Mouse (Mus musculus): Measurements from ENCODE around the gene Riok2. TPM values are rescaled to one million over a fixed set of nuclear protein-coding genes. Genes with fewer than 3 reads are reported as not detected.

Riok2 gene
- polyA plus RNA-seq, 1 experiment from 2014 or later: 30.6 TPM

DNA sequence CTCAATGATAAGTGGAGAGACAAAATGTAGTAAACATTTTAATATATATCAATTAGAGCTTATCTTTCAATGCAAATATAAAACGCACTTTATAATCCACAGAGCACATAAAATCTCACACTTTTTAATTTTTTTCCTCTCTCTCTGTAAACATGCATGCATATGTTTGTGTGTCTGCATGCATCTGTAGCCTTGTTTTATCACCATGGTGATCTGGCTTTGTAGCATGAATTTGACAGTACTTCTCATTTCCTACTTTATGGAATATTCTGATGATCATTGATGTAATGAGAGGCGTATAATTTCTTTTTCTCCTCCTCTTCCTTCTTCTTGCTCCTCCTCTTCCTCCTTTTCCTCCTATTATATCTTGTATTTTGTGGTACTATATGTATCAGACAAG, 38.1 kb downstream of the Riok2 start:
- Histone ChIP-seq H3K27ac (no peak overlapping the region), H3K4me3 (no peak overlapping the region), H3K36me3 (no peaks in the 10 kb centered on the region), H3K27me3 (ENCODE audit: insufficient read depth, poor library complexity, severe bottlenecking) (no peaks in the 10 kb centered on the region), H3K9me3 (no peaks in the 10 kb centered on the region), H3K4me1 (peaks cover 2% of the 10 kb centered on the region; the same call in 1 of the 2 replicates)
- 84% methylated on average over 2 of the region's 2 CpGs for WGBS
- DNase-seq (ENCODE audit: low spot score): no peak

DNA sequence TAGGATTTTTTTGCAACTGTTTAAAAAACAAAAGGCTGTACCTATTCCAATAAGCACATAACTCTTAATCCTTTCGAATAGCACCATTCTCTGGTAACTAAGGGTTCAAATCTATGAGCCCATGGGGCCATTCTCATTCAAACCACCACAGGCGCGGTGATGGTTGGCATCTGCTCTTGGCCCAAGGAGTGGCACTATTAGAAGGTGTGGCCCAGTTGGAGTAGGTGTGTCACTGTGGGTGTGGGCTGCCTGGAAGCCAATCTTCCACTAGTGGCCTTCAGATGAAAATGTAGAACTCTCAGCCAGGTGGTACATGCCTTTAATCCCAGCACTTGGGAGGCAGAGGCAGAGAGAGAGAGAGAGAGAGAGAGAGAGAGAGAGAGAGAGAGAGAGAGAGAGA, 40.1 kb downstream of the Riok2 start:
- H3K27me3 ChIP-seq (ENCODE audit: insufficient read depth, poor library complexity, severe bottlenecking): no peaks in the 10 kb centered on the region
- peaks cover 2% of the 10 kb centered on the region; the same call in 1 of the 2 replicates for H3K4me1 ChIP-seq
- H3K9me3 ChIP-seq: no peaks in the 10 kb centered on the region
- H3K36me3 ChIP-seq: no peaks in the 10 kb centered on the region
- no peak overlapping the region for H3K4me3 ChIP-seq
- H3K27ac ChIP-seq: no peak overlapping the region
- WGBS: 92% methylated on average over 3 of the region's 3 CpGs
- no peak for DNase-seq (ENCODE audit: low spot score)

DNA sequence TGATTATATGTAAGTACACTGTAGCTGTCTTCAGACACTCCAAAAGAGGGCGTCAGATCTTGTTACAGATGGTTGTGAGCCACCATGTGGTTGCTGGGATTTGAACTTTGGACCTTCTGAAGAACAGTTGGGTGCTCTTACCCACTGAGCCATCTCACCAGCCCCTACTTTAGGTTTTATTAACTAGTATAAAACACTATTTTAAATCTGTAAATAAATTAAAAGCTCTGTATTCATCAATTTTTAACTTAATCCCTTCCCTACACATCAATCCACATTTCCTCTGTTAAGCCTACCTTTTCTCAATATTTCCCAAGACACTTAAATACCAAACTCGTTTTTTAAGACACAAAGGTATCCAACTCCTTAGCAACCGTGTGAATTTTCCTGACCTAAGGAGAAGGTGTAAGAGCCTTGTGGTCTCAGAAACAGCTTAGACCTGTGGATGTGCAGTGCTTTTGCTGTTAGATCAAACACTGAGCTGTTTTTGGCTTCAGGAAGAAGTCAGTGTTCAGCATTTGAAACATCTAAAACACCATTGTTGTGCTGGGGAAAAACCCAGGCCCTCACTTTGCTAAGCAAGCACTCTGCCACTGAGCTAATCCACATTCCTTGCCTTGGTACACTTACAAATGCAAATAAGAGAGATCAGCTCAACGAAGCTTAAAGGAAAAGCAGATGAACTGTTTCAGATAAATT, 50.6 kb downstream of the Riok2 start:
- Histone ChIP-seq H3K36me3 (no peaks in the 10 kb centered on the region), H3K9me3 (no peaks in the 10 kb centered on the region), H3K27me3 (ENCODE audit: insufficient read depth, poor library complexity, severe bottlenecking) (no peaks in the 10 kb centered on the region), H3K4me3 (no peak overlapping the region), H3K27ac (no peak overlapping the region), H3K4me1 (no peaks in the 10 kb centered on the region)
- DNase-seq (ENCODE audit: low spot score): no peak
- 47% methylated on average over 4 of the region's 4 CpGs for WGBS

DNA sequence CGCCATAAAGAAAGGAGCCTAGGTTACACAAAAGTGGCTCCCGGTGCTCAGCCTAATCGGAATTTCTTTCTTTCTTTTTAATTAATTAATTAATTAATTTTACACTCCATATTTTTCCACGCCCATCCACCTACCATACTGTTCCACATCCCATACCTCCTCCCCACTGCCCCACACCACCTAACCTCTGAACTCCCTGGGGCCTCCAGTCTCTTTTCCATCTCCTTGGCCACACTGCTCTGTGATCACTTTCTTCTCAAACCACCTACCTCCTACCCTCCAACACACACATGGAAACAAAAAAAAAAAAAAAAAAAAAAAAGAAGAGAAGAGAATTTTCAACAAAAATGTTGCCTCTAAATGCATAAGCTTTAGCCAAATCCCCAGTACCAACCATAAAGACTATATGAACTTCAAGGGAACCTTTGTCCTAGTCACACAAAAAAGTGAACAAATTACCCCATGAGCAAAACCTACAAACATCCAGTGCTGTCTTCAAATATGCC, 51.3 kb downstream of the Riok2 start:
- no peaks in the 10 kb centered on the region for H3K36me3 ChIP-seq
- H3K27me3 ChIP-seq (ENCODE audit: insufficient read depth, poor library complexity, severe bottlenecking): no peaks in the 10 kb centered on the region
- H3K27ac ChIP-seq: no peak overlapping the region
- no peak overlapping the region for H3K4me3 ChIP-seq
- no peaks in the 10 kb centered on the region for H3K4me1 ChIP-seq
- DNase-seq (ENCODE audit: low spot score): no peak
- WGBS: 68% methylated on average over 4 of the region's 4 CpGs
- no peaks in the 10 kb centered on the region for H3K9me3 ChIP-seq

DNA sequence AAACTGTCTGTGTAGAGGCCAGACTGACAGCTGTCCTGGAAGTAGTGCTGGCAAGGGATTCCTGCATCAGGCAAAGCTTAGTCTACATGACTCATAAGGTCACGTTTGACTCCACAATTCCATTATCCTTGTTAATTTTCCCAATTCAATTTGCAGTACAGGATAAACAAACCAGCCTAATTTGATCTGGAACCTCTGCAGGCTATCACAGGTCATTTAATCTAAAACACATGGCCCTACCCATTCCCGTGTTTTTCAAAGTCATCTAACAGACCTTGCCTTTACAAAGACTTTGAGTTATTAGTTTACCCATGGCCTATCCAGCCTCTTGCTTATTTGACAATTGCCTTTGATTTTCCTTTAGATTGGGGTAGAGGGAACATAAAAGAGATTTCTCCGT, 51.8 kb downstream of the Riok2 start:
- Histone ChIP-seq H3K36me3 (no peaks in the 10 kb centered on the region), H3K9me3 (no peaks in the 10 kb centered on the region), H3K4me3 (no peak overlapping the region), H3K4me1 (no peaks in the 10 kb centered on the region), H3K27ac (no peak overlapping the region), H3K27me3 (ENCODE audit: insufficient read depth, poor library complexity, severe bottlenecking) (no peaks in the 10 kb centered on the region)
- WGBS: 55% methylated on average over 3 of the region's 3 CpGs
- DNase-seq (ENCODE audit: low spot score): no peak

DNA sequence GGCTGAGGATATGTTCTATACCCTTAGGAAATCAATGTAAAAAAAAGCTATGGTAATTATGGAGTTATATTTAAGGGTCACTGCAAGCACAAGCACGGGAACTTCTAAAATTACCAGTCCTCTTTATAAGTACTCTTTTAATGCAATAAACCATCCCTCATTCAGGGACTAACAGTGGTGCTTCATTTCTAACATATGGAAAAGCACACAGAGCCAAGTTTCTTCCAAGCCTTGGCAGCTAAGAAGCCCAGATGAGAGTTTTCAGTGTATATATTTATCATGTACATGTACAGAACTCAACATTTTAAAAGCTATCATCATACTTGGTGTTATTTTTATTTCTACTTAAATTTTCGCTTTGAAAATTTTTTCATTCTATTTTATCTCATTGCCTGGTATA, 54.8 kb downstream of the Riok2 start:
- Histone ChIP-seq H3K27me3 (ENCODE audit: insufficient read depth, poor library complexity, severe bottlenecking) (no peaks in the 10 kb centered on the region), H3K4me3 (no peak overlapping the region), H3K9me3 (no peaks in the 10 kb centered on the region), H3K4me1 (no peaks in the 10 kb centered on the region), H3K36me3 (no peaks in the 10 kb centered on the region), H3K27ac (no peak overlapping the region)
- no peak for DNase-seq (ENCODE audit: low spot score)
- WGBS: 79% methylated on average over 2 of the region's 2 CpGs

DNA sequence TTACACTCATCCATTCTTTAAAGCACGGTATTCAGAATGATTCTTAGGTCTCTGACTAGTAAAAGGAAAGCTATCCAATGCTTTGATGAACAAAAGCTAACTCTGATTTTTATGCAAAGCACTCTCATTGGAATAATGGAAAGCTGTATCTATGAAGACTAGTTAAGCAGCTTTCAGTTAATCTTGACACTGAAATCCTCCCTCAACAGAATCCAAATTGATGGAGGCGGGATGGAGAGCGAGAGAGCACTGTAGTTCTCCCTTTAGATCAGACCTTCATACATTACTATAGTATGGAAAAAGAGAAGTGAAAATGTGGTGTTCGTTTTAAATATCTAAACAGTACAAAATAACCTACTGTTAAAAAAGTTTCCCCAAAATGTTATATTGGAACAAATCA, 59.6 kb downstream of the Riok2 start:
- Histone ChIP-seq H3K4me1 (peaks cover 5% of the 10 kb centered on the region; the same call in 1 of the 2 replicates), H3K36me3 (no peaks in the 10 kb centered on the region), H3K4me3 (no peak overlapping the region), H3K27me3 (ENCODE audit: insufficient read depth, poor library complexity, severe bottlenecking) (no peaks in the 10 kb centered on the region), H3K9me3 (no peaks in the 10 kb centered on the region), H3K27ac (no peak overlapping the region)
- WGBS: 82% methylated on average over 4 of the region's 4 CpGs
- DNase-seq (ENCODE audit: low spot score): no peak

DNA sequence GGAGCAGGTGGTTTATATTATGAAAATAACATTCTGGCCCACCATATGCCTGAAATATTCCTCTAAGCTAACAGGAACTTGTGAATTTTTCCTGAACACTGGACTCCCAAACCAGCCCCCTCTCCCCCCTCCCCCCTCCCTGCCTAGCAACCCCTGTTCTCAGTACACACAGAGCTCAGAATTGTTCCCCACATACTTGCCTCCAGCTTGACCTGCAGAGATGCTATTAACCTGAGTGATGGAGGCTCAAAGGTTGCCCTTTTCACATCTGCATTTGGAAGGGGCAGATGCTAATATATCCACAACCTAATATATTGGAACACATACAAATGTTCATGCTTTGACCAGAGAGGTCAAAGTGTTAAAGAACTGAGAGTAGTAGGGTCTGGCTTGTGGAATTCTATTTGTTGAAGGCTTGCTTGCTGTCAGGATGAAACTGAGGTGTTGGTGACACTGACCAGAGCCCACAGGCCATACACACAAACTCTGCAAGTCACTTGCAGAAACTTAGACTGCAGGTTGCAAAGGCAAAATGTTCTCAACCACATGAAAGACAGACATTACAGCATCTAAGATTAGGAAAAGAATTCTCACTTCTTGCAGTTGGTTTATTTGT, 64.6 kb downstream of the Riok2 start:
- Histone ChIP-seq H3K4me1 (peaks cover 12% of the 10 kb centered on the region; the same call in 1 of the 2 replicates), H3K27me3 (ENCODE audit: insufficient read depth, poor library complexity, severe bottlenecking) (no peaks in the 10 kb centered on the region), H3K36me3 (no peaks in the 10 kb centered on the region), H3K27ac (peak overlapping the region; percentile 77), H3K9me3 (no peaks in the 10 kb centered on the region), H3K4me3 (no peak overlapping the region)
- DNase-seq (ENCODE audit: low spot score): peak; percentile 82

DNA sequence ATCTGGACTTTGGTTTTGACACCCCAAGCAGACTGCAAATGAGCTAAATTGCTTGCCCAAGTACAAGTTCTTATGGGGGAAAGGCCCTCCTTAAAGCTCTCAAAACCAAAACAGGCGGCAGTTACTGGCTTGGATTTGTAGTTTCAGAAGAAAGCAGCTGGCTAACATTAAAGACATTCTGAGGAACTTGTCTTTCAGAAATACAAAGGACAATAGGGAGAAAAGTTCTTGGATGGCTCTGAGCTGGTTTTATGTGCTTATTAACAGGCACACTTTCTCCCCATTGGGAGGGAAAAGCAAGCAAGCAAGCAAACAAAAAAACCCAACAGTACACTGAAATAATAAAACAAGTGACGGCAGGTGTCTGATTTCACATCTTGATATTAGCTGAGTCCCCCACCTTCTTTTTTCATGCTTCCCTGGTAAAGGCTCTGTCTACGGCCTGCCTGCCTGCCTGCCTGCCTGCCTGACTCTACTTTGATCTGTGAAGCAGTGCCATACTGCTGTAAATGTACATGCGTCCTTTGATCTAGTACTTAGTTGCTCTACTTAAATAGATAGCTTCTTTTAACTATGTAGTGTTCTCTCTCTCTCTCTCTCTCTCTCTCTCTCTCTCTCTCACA, 67.9 kb downstream of the Riok2 start:
- no peak for DNase-seq (ENCODE audit: low spot score)
- Histone ChIP-seq H3K27me3 (ENCODE audit: insufficient read depth, poor library complexity, severe bottlenecking) (no peaks in the 10 kb centered on the region), H3K9me3 (no peaks in the 10 kb centered on the region), H3K27ac (no peak overlapping the region; the same call in 1 of the 2 replicates), H3K4me3 (no peak overlapping the region), H3K4me1 (peaks cover 12% of the 10 kb centered on the region; the same call in 1 of the 2 replicates), H3K36me3 (no peaks in the 10 kb centered on the region)
- WGBS: 40% methylated on average over 4 of the region's 4 CpGs

DNA sequence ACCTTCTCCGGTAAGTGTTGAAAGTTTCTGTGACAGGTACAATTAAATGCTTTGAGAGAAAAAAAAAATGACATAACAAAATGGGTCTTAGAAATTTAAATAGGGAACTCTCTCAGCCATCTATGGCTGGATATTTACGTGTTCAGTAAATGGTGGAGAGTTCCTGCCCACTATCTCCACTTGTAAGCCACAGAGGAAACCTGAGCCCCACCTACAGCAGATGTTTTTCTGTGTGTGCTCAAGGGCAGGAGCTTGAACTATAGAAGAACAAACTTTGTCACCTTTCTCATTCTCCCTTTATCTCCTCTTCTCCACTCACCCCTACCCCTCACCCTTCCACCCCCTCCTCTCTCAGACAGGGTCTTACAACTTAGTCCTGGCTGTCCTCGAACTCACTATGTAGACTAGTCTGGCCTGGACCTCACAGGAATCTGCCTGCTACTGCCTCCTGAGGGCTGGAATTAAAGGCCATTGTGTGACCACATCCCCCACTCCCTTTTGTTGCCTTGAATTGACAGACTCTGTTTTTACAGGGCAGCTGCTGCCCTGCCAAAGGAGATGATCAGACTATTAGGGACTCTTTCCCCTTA, 70.3 kb downstream of the Riok2 start:
- Histone ChIP-seq H3K27me3 (ENCODE audit: insufficient read depth, poor library complexity, severe bottlenecking) (no peaks in the 10 kb centered on the region), H3K36me3 (no peaks in the 10 kb centered on the region), H3K9me3 (no peaks in the 10 kb centered on the region), H3K4me1 (peaks cover 7% of the 10 kb centered on the region; the same call in 1 of the 2 replicates), H3K4me3 (no peak overlapping the region), H3K27ac (no peak overlapping the region)
- 83% methylated on average over 3 of the region's 3 CpGs for WGBS
- DNase-seq (ENCODE audit: low spot score): no peak

Measured in heart, embryonic 10.5 days (tissue).